Mouse (Mus musculus) bone marrow macrophage, adult 2 months (primary cell): ENCODE measurements around the gene Fam43b.

Experiments used
- CTCF ChIP-seq: IDR thresholded peaks from 2 replicates; pipeline ENCODE4 v1.5.1; 2012; ENCODE audit warnings: low read depth, mild to moderate bottlenecking, low read length, moderate library complexity
- POLR2A ChIP-seq: IDR thresholded peaks from 2 replicates; pipeline ENCODE4 v1.6.1; 2012; ENCODE audit warnings: mild to moderate bottlenecking, low read depth, low read length, borderline replicate concordance

DNA sequence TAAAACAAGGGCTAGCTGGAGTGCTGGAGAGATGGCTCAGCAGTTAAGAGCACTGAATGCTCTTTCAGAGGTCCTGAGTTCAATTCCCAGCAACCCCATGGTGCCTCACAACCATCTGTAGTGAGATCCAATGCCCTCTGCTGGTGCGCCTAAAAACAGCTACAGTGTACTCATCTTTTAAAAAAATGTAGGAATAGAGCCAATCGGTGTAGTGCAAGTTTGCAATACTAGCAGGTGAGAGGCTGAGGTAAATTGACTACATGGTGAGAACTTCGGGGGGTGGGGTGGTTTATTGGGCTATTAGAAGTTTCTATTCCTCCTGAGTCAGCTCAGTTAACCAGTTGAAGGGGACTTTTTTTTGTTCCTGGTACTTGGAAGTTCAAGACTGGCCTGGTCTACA, 21.2 kb downstream of the Fam43b start:
- no peak for TF ChIP-seq CTCF
- TF ChIP-seq POLR2A, result no peak
